Mouse (Mus musculus) CD4-positive helper T cell, adult 2 months (primary cell): ENCODE measurements around the gene Zfp653.

Experiments
- DNase-seq: peaks from one replicate; pipeline ENCODE4 v3.0.0-alpha.2; 2012; ENCODE audit warnings: low read depth, missing footprints, low spot score

Zfp653 gene

GRCm38 (mm10) chr9:22069881-22070553, 1.2 kb downstream of the Zfp653 start:
- no peak for DNase-seq

GRCm38 (mm10) chr9:22067195-22067594, 4.0 kb downstream of the Zfp653 start:
- DNase-seq: no peak

GRCm38 (mm10) chr9:22066433-22066832, 4.7 kb downstream of the Zfp653 start:
- DNase-seq: peak; percentile 54

- no peak for DNase-seq
Observed at GRCm38 (mm10) chr9:22065642-22066041, 5.5 kb downstream of the Zfp653 start.

- DNase-seq: no peak
Observed at GRCm38 (mm10) chr9:22064341-22064740, 6.8 kb downstream of the Zfp653 start.

GRCm38 (mm10) chr9:22061339-22061738, 9.8 kb downstream of the Zfp653 start:
- DNase-seq: no peak

GRCm38 (mm10) chr9:22058011-22058424, 13.2 kb downstream of the Zfp653 start:
- no peak for DNase-seq

- DNase-seq: no peak
Observed at GRCm38 (mm10) chr9:22057031-22057517, 14.1 kb downstream of the Zfp653 start.

GRCm38 (mm10) chr9:22056303-22056910, 14.8 kb downstream of the Zfp653 start:
- DNase-seq: no peak

- DNase-seq: no peak
Observed at GRCm38 (mm10) chr9:22055713-22056112, 15.5 kb downstream of the Zfp653 start.

GRCm38 (mm10) chr9:22054411-22055076, 16.6 kb downstream of the Zfp653 start:
- DNase-seq: peak; percentile 83

- DNase-seq: no peak
Observed at GRCm38 (mm10) chr9:22053657-22054056, 17.5 kb downstream of the Zfp653 start.

- DNase-seq: peak; percentile 35
Observed at GRCm38 (mm10) chr9:22051958-22052254, 19.3 kb downstream of the Zfp653 start, which contains the start of gene Elavl3. Gene Elavl3, minus strand, starts transcription at chr9:22052023.

- no peak for DNase-seq
Observed at GRCm38 (mm10) chr9:22051161-22051957, 19.8 kb downstream of the Zfp653 start.

- peak; percentile 60 for DNase-seq
Observed at GRCm38 (mm10) chr9:22050351-22050889, 20.8 kb downstream of the Zfp653 start.

- no peak for DNase-seq
Observed at GRCm38 (mm10) chr9:22049721-22050270, 21.4 kb downstream of the Zfp653 start.

- no peak for DNase-seq
Observed at GRCm38 (mm10) chr9:22049315-22049714, 21.9 kb downstream of the Zfp653 start.

- no peak for DNase-seq
Observed at GRCm38 (mm10) chr9:22047329-22047728, 23.8 kb downstream of the Zfp653 start.

GRCm38 (mm10) chr9:22041832-22042231, 29.3 kb downstream of the Zfp653 start:
- DNase-seq: no peak

GRCm38 (mm10) chr9:22037826-22038225, 33.4 kb downstream of the Zfp653 start:
- DNase-seq: no peak

- DNase-seq: no peak
Observed at GRCm38 (mm10) chr9:22035300-22036044, 35.7 kb downstream of the Zfp653 start.
